Mouse (Mus musculus) liver, embryonic 14.5 days (tissue): ENCODE measurements around the gene Slc9a8. TPM values are rescaled to one million over a fixed set of nuclear protein-coding genes. Genes with fewer than 3 reads are reported as not detected.

Experiments
- ATAC-seq: fragments of 200-750 bp; cut with Nextera tagmentation; 2 replicates; pipeline ENCODE4 v1.8.0; 2017; ENCODE audit warnings: moderate number of reproducible peaks, mild to moderate bottlenecking, moderate library complexity; ENCODE audit not compliant: insufficient read depth
- DNase-seq, 3 experiments: peaks; one replicate each; pipeline ENCODE4 v3.0.0-alpha.2; 2012 to 2013; ENCODE audit warnings: low read depth in 3 of 3, low spot score in 3 of 3
- H3K27ac ChIP-seq: fragments of 300-500 bp; sonication (generic); 2 replicates; pipeline ENCODE4 v1.5.1; 2014; ENCODE audit warnings: moderate library complexity, mild to moderate bottlenecking, control low read depth, inconsistent platforms
- H3K27me3 ChIP-seq: fragments of 300-500 bp; sonication (generic); 2 replicates; pipeline ENCODE4 v1.6.1; 2014; ENCODE audit warnings: mild to moderate bottlenecking, low read length, moderate library complexity; ENCODE audit not compliant: control insufficient read depth, insufficient read depth
- H3K36me3 ChIP-seq: fragments of 300-500 bp; sonication (generic); replicated peaks from 2 replicates; pipeline ENCODE4 v1.6.1; 2014; ENCODE audit warnings: low read depth; ENCODE audit not compliant: control insufficient read depth, insufficient read depth
- H3K4me1 ChIP-seq, 2 experiments: fragments of 200-500 bp in 1 of 2; fragments of 300-500 bp in 1 of 2; sonication (generic) in 1 of 2; replicated peaks; 2 replicates each; pipeline ENCODE4 v1.6.1; 2012 to 2014; ENCODE audit warnings: antibody characterized with exemption in 1 of 2, inconsistent platforms in 1 of 2, low read length in 1 of 2; ENCODE audit not compliant: control insufficient read depth in 2 of 2, insufficient read depth in 2 of 2
- H3K4me2 ChIP-seq: fragments of 300-500 bp; sonication (generic); 2 replicates; pipeline ENCODE4 v1.6.1; 2014; ENCODE audit warnings: low read depth, mild to moderate bottlenecking, control low read depth, moderate library complexity
- H3K4me3 ChIP-seq, 2 experiments: fragments of 200-500 bp in 1 of 2; fragments of 300-500 bp in 1 of 2; sonication (generic) in 1 of 2; 2 replicates each; pipeline ENCODE4 v1.5.1; 2012 to 2014; ENCODE audit warnings: low read depth in 2 of 2, low read length in 2 of 2, mild to moderate bottlenecking in 2 of 2, control low read depth in 1 of 2, inconsistent platforms in 1 of 2, moderate library complexity in 1 of 2; ENCODE audit not compliant: insufficient read depth in 1 of 2
- H3K9ac ChIP-seq: fragments of 300-500 bp; sonication (generic); replicated peaks from 2 replicates; pipeline ENCODE4 v1.6.1; 2014; ENCODE audit warnings: mild to moderate bottlenecking, control low read depth, moderate library complexity
- H3K9me3 ChIP-seq: fragments of 300-500 bp; sonication (generic); 2 replicates; pipeline ENCODE4 v1.6.1; 2016; ENCODE audit warnings: low read length, mixed read lengths; ENCODE audit not compliant: control insufficient read depth
- CTCF ChIP-seq: IDR thresholded peaks from 2 replicates; pipeline ENCODE4 v1.5.1; 2016; ENCODE audit warnings: antibody characterized with exemption, low read depth, control low read depth
- EP300 ChIP-seq: IDR thresholded peaks from 2 replicates; pipeline ENCODE4 v1.6.1; 2016; ENCODE audit warnings: antibody characterized with exemption, low read depth
- WGBS: fragments of 180-500 bp; shearing (Covaris S2); extraction: QIAGEN DNeasy Blood & Tissue Kit; methylation state at CpG from one replicate; pipeline ENCODE4 v1.1.7; 2014; ENCODE audit not compliant: insufficient replicate concordance; 5-methylcytosine and 5-hydroxymethylcytosine counted together
- polyA plus RNA-seq, 2 experiments: library from polyadenylated mRNA; depleted of rRNA in 1 of 2; stranded (reverse) in 1 of 2; unstranded in 1 of 2; fragments of >200 nt; fragmentation: Nextera tagmentation in 1 of 2; extraction: Ambion mirVana in 1 of 2; gene quantifications; 2 replicates each; pipeline versions ENCODE4 v1.2.1 to v1.2.3; 2012 to 2014

The Slc9a8 gene
- polyA plus RNA-seq, 2 experiments: 8.7 to 13.9 TPM

DNA sequence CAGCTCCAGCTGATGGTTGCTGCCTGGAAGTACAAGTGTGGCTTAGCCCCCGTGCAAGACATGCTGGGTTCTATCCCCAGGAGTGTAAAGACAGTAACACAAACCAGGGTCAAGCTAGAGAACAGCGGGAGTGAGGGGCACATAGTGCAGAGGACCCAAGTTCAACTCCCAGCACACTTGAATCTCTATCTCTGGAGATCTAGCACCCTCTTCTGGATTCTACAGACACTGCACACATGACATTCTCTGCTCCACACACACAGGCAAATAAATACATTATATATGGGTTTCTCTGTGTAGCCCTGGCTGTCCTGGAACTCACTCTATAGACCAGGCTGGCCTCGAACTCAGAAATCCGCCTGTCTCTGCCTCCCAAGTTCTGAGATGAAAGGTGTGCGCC, 91.5 kb downstream of the Slc9a8 start:
- WGBS: 74% methylated on average over 5 of the region's 5 CpGs
- Histone ChIP-seq H3K36me3 (peaks cover 40% of the 10 kb centered on the region), H3K9me3 (no peaks in the 10 kb centered on the region), H3K4me2 (no peak overlapping the region), H3K9ac (no peak overlapping the region), H3K4me1 (peaks cover 8 to 12% of the 10 kb centered on the region in 2 experiments), H3K4me3 (no peak overlapping the region), H3K27ac (no peak overlapping the region), H3K27me3 (no peaks in the 10 kb centered on the region)
- ATAC-seq (no peak), DNase-seq (no peak)
- TF ChIP-seq EP300 (no peak), CTCF (peak; percentile 67)

DNA sequence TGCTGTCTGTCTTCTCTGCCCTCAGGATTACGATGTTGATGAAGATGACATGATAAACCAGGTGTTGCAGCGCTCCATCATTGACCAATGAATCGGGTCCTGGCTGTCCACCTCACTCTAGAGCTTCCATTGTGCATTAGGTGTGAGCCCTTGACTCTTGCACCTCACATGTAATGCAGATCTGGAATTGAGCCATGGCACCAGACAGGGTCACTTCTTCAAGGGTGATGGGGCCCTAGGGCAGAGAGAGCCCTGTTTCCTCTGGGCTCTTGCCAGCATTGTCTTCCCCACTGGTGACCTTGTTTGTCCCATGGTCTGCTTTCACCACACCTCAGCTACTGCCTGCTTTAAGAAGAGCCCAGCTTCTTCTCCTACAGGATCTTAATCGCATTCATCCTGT, 93.1 kb downstream of the Slc9a8 start:
- 82% methylated on average over 4 of the region's 4 CpGs for WGBS

DNA sequence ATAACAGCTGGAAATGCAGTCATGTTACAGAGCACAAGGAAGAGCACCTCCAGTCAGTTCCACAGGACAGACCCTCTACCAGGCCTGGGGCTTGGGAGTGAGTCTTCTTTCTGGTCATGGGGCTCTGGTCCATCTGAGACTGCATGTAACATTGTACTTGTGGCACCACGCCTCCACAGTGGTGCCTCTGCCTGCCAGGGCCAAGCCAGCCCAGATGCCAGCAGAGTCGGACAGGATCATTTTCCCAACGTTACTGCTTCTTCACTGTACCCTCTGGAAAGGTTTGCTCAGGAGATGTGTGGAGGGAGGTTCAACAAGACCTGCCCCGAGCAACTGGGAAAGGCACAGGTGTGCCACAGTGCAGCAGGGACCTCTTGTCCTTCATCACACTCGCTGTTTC, 94.2 kb downstream of the Slc9a8 start:
- H3K27me3 ChIP-seq: no peaks in the 10 kb centered on the region
- no peak overlapping the region for H3K4me3 ChIP-seq
- H3K4me1 ChIP-seq: peaks cover 0 to 4% of the 10 kb centered on the region in 2 experiments; a peak in 3 of 4 replicates
- no peak overlapping the region for H3K4me2 ChIP-seq
- DNase-seq: no peak
- H3K27ac ChIP-seq: no peak overlapping the region
- TF ChIP-seq CTCF (no peak), EP300 (no peak)
- no peak for ATAC-seq
- WGBS: 66% methylated on average over 5 of the region's 5 CpGs
- no peak overlapping the region for H3K9ac ChIP-seq
- no peaks in the 10 kb centered on the region for H3K9me3 ChIP-seq
- H3K36me3 ChIP-seq: peaks cover 29% of the 10 kb centered on the region

More for the DNA sequence above, 93.1 kb downstream of the Slc9a8 start:
- no peaks in the 10 kb centered on the region for H3K27me3 ChIP-seq
- ATAC-seq (no peak), DNase-seq (no peak)
- H3K4me1 ChIP-seq: peaks cover 8 to 12% of the 10 kb centered on the region in 2 experiments
- H3K36me3 ChIP-seq: peaks cover 29% of the 10 kb centered on the region
- H3K4me2 ChIP-seq: no peak overlapping the region
- H3K9me3 ChIP-seq: no peaks in the 10 kb centered on the region
- TF ChIP-seq EP300 (no peak), CTCF (no peak)
- H3K27ac ChIP-seq: no peak overlapping the region
- H3K9ac ChIP-seq: no peak overlapping the region
- no peak overlapping the region for H3K4me3 ChIP-seq

DNA sequence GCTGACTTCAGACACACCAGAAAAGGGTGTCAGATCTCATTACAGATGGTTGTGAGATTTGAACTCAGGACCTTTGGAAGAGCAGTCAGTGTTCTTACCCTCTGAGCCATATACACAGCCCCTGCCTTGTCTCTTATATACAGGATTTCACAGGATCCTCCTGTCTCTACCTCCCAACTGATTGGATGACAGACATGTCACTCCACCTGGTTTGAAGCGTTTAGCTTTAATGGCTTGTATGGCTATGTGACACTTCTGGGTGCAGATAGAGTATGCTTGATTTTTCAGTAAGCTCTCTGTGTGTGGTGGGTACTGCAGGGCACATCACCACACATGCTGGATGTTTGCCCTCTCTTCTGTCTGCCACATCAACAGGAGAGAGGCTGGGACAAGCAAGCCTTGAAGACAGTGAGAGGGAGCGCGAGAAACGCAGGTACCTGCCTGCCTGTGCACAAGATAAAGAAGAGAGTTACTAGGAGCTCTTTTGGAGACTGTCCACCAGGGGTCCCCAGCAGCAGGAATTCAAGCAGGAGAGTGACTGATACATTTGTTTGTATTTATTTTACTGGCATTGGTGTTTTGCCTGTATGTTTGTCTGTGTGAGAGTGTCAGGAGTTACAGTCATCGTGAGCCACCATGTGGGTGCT, 98.2 kb downstream of the Slc9a8 start:
- no peak for ATAC-seq
- no peak overlapping the region for H3K27ac ChIP-seq
- no peak overlapping the region for H3K9ac ChIP-seq
- H3K27me3 ChIP-seq: no peaks in the 10 kb centered on the region
- H3K36me3 ChIP-seq: peaks cover 8% of the 10 kb centered on the region; the same call in 1 of the 2 replicates
- no peak overlapping the region for H3K4me3 ChIP-seq
- TF ChIP-seq CTCF (peak; percentile 65), EP300 (no peak)
- DNase-seq: no peak
- no peak overlapping the region for H3K4me2 ChIP-seq
- no peaks in the 10 kb centered on the region for H3K9me3 ChIP-seq
- H3K4me1 ChIP-seq: no peaks in the 10 kb centered on the region
- WGBS: 62% methylated on average over 5 of the region's 5 CpGs

Other genes with a start within 250 kb of the Slc9a8 start
- gene Kcnb1, start 231.6 kb upstream of the Slc9a8 start, polyA plus RNA-seq (2012; rRNA removed): 0.12 and 0.15 TPM in 2 replicates
- gene Kcnb1, start 231.6 kb upstream of the Slc9a8 start, polyA plus RNA-seq (2014; fragmentation: Nextera tagmentation; extraction: Ambion mirVana): 0.03 and 0.08 TPM in 2 replicates
- gene Ptgis, start 181.1 kb upstream of the Slc9a8 start, polyA plus RNA-seq (2012; rRNA removed): 0.36 and 0.39 TPM in 2 replicates
- 0.33 and 0.46 TPM in 2 replicates for gene Ptgis, start 181.1 kb upstream of the Slc9a8 start, polyA plus RNA-seq (2014; fragmentation: Nextera tagmentation; extraction: Ambion mirVana)
- gene B4galt5, start 72.5 kb upstream of the Slc9a8 start, polyA plus RNA-seq (2012; rRNA removed): 2.3 TPM in 2 replicates
- gene B4galt5, start 72.5 kb upstream of the Slc9a8 start, polyA plus RNA-seq (2014; fragmentation: Nextera tagmentation; extraction: Ambion mirVana): 2.3 and 2.7 TPM in 2 replicates
- gene Rnf114, start 70.9 kb downstream of the Slc9a8 start, polyA plus RNA-seq (2012; rRNA removed): 21.7 and 23.9 TPM in 2 replicates
- gene Rnf114, start 70.9 kb downstream of the Slc9a8 start, polyA plus RNA-seq (2014; fragmentation: Nextera tagmentation; extraction: Ambion mirVana): 25.8 and 28.4 TPM in 2 replicates
- gene Spata2, start 71.2 kb downstream of the Slc9a8 start, polyA plus RNA-seq (2012; rRNA removed): 7.6 and 8.6 TPM in 2 replicates
- gene Spata2, start 71.2 kb downstream of the Slc9a8 start, polyA plus RNA-seq (2014; fragmentation: Nextera tagmentation; extraction: Ambion mirVana): 6.8 and 7.5 TPM in 2 replicates
- 1.9 and 2.2 TPM in 2 replicates for gene Snai1, start 116.5 kb downstream of the Slc9a8 start, polyA plus RNA-seq (2012; rRNA removed)
- 1.1 and 2.0 TPM in 2 replicates for gene Snai1, start 116.5 kb downstream of the Slc9a8 start, polyA plus RNA-seq (2014; fragmentation: Nextera tagmentation; extraction: Ambion mirVana)
- 75.0 and 75.9 TPM in 2 replicates for gene Ube2v1, start 210.4 kb downstream of the Slc9a8 start, polyA plus RNA-seq (2012; rRNA removed)
- gene Ube2v1, start 210.4 kb downstream of the Slc9a8 start, polyA plus RNA-seq (2014; fragmentation: Nextera tagmentation; extraction: Ambion mirVana): 145 and 158 TPM in 2 replicates
- gene Gm20431, start 239.8 kb downstream of the Slc9a8 start, polyA plus RNA-seq (2012; rRNA removed): not detected in 2 replicates
- gene Gm20431, start 239.8 kb downstream of the Slc9a8 start, polyA plus RNA-seq (2014; fragmentation: Nextera tagmentation; extraction: Ambion mirVana): 0.96 and 2.1 TPM in 2 replicates